Mouse (Mus musculus) myocyte (in vitro differentiated cells): ENCODE measurements around the gene Lmna. TPM values are rescaled to one million over a fixed set of nuclear protein-coding genes. Genes with fewer than 3 reads are reported as not detected.

Source experiments
- H3K27me3 ChIP-seq: one replicate; pipeline ENCODE4 v1.6.1; 2011; ENCODE audit not compliant: control insufficient read depth, insufficient read depth, insufficient read length
- H3K36me3 ChIP-seq: one replicate; pipeline ENCODE4 v1.6.1; 2011; ENCODE audit not compliant: control insufficient read depth, insufficient read depth
- H3K4me2 ChIP-seq: one replicate; pipeline ENCODE4 v1.6.1; 2011; ENCODE audit warnings: low read depth, control low read depth
- H3K4me3 ChIP-seq: one replicate; pipeline ENCODE4 v1.5.1; 2011; ENCODE audit warnings: mild to moderate bottlenecking, control low read depth, moderate library complexity
- H3K79me2 ChIP-seq: one replicate; pipeline ENCODE4 v1.6.1; 2011; ENCODE audit not compliant: control insufficient read depth, insufficient read depth
- H3ac ChIP-seq: one replicate; pipeline ENCODE4 v1.6.1; 2011; ENCODE audit not compliant: control insufficient read depth, insufficient read length
- CEBPB ChIP-seq: IDR thresholded peaks from 2 replicates; pipeline ENCODE4 v1.6.1; 2011; ENCODE audit warnings: mild to moderate bottlenecking, moderate library complexity; ENCODE audit not compliant: poor library complexity, insufficient read depth, severe bottlenecking
- E2F4 ChIP-seq: IDR thresholded peaks from one replicate; pipeline ENCODE4 v1.6.1; 2011; ENCODE audit warnings: mild to moderate bottlenecking, control low read depth, moderate library complexity; ENCODE audit not compliant: insufficient read depth
- MAX ChIP-seq: IDR thresholded peaks from one replicate; pipeline ENCODE4 v1.6.1; 2011; ENCODE audit warnings: low read depth, mild to moderate bottlenecking, control low read depth
- MYOD1 ChIP-seq, 3 experiments: IDR thresholded peaks; one replicate each; pipeline ENCODE4 v1.6.1; 2011; ENCODE audit warnings: control low read depth in 2 of 3, low read depth in 2 of 3, mild to moderate bottlenecking in 2 of 3, moderate library complexity in 1 of 3; ENCODE audit not compliant: insufficient read length in 2 of 3, control insufficient read depth in 1 of 3
- MYOG ChIP-seq, 3 experiments: IDR thresholded peaks; one replicate each; pipeline ENCODE4 v1.6.1; 2011; ENCODE audit warnings: control low read depth in 2 of 3, low read depth in 2 of 3, mild to moderate bottlenecking in 2 of 3; ENCODE audit not compliant: insufficient read length in 2 of 3, control insufficient read depth in 1 of 3, insufficient read depth in 1 of 3
- POLR2A ChIP-seq: IDR thresholded peaks from one replicate; pipeline ENCODE4 v1.6.1; 2011; ENCODE audit warnings: low read depth, mild to moderate bottlenecking, control low read depth, moderate library complexity; ENCODE audit not compliant: insufficient read length
- POLR2AphosphoS2 ChIP-seq: IDR thresholded peaks from one replicate; pipeline ENCODE4 v1.6.1; 2011; ENCODE audit warnings: low read depth, control low read depth; ENCODE audit not compliant: insufficient read length
- REST ChIP-seq: IDR thresholded peaks from one replicate; pipeline ENCODE4 v1.6.1; 2011; ENCODE audit warnings: mild to moderate bottlenecking, control low read depth, moderate library complexity; ENCODE audit not compliant: insufficient read depth, insufficient read length
- SRF ChIP-seq: IDR thresholded peaks from one replicate; pipeline ENCODE4 v1.6.1; 2011; ENCODE audit warnings: low read depth; ENCODE audit not compliant: control insufficient read depth, insufficient read length
- TCF12 ChIP-seq: IDR thresholded peaks from one replicate; pipeline ENCODE4 v1.6.1; 2011; ENCODE audit warnings: mild to moderate bottlenecking, control low read depth; ENCODE audit not compliant: poor library complexity, insufficient read depth, severe bottlenecking
- TCF3 ChIP-seq: IDR thresholded peaks from one replicate; pipeline ENCODE4 v1.6.1; 2011; ENCODE audit warnings: low read depth, control low read depth; ENCODE audit not compliant: insufficient read length
- USF1 ChIP-seq: IDR thresholded peaks from one replicate; pipeline ENCODE4 v1.6.1; 2011; ENCODE audit warnings: low read depth, mild to moderate bottlenecking, control low read depth, moderate library complexity
- polyA plus RNA-seq: library from polyadenylated mRNA; unstranded; fragments of >200 nt; fragmentation: generic; extraction: Trizol; gene quantifications from one replicate; pipeline ENCODE4 v1.2.1, GENCODE M21; 2012; ENCODE audit warnings: missing spikeins

Lmna gene
- polyA plus RNA-seq, 1 experiment: 954 TPM

DNA sequence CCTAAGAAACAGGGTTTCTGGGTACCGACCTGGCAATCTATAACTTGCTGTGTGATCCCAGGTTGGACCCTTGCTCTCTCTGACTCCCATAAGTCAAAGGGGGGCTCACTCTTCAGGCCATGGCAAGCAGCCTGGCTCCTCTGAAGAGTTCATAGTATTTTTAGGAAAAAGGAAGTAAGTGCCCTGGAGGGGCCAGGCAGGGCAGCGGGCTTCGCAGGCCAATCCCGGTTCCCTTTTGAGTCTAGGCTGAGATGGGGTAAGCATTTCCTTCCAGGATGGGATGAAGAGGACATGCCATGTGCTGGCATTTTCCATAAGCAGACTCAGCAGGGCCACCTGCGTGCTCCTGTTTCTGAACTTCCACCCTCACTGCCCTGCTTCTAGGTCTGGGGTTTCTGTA lies 49.7 kb downstream of the Lmna start:
- TF ChIP-seq TCF3 (no peak), SRF (no peak), E2F4 (no peak), TCF12 (no peak), POLR2A (no peak), USF1 (no peak), MYOG (IDR thresholded peaks at IDR 0.05; ENCODE audit: control insufficient read depth in 1 of 3, insufficient read depth in 1 of 3, insufficient read length in 2 of 3, low read depth in 2 of 3) (no peak), CEBPB (no peak), REST (no peak)
- Histone ChIP-seq H3K4me2 (no peak overlapping the region), H3K4me3 (no peak overlapping the region), H3K36me3 (no peaks in the 10 kb centered on the region), H3K79me2 (no peaks in the 10 kb centered on the region), H3ac (no peak overlapping the region), H3K27me3 (no peaks in the 10 kb centered on the region)

DNA sequence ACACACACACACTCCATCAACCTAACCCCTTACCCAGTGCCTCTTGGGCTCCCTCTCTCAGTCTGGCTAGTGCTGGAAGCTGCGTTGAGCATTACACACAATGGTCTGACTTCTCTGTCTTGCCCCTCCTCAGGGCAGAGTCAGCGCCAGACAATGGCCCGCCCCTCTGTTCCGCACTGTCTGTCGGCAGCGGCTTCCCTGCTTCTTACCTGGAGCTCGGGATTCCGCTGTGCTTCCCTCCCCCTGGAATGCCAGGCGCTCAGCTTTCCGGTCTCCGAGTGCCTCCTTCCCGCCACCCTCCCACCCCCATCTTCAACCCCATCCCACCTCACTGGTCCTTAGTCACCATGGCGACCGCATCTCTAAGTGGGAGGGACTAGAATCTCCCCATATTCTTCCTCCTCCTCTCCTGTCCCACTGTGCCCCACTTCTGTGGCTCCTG lies 51.0 kb downstream of the Lmna start:
- H3K27me3 ChIP-seq: no peaks in the 10 kb centered on the region
- no peaks in the 10 kb centered on the region for H3K79me2 ChIP-seq
- H3K4me3 ChIP-seq: no peak overlapping the region

DNA sequence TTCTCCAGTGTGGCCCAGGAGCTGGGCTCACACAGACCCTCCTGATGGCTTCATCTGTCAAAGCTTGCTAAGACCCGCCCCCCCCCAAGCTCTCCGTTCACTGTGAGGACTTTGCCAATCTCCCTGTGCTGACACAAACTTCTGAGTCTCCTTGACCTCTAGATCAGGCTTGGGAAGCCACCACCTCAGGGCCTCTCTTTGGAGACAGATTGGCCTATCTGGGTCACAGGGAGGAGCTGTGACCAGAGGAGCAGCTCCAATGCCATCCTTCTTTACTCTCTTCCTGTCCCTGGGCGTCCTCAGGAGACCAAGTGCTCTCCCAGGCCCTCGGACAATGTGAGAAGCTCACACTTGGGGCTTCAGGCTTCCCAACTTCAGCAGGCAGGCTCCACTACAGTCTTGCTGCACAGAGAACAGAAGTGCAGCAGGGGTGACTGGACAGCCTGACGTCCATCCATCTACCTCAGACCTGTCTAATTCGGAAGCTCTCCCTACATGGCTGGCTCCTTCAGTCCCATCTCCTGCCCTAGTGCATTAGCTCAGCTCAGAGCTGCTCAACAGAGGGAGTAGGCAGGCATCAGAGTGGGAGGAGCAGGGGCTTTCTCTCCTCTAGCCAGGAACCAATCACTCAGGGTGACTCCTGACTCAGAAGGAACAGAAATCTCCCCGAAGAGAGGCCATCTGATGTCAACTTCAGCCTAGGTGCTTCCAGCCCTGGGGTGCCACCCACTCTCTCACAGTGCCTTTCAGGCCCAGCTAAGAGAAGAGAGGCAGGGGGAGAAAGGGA lies 52.8 kb downstream of the Lmna start:
- Histone ChIP-seq H3K4me3 (no peak overlapping the region), H3K27me3 (no peaks in the 10 kb centered on the region), H3K79me2 (no peaks in the 10 kb centered on the region), H3ac (no peak overlapping the region), H3K4me2 (no peak overlapping the region), H3K36me3 (no peaks in the 10 kb centered on the region)
- TF ChIP-seq POLR2A (no peak), REST (no peak), SRF (no peak)

More for the DNA sequence above, 51.0 kb downstream of the Lmna start:
- H3K4me2 ChIP-seq: no peak overlapping the region
- H3ac ChIP-seq: no peak overlapping the region
- no peaks in the 10 kb centered on the region for H3K36me3 ChIP-seq
- TF ChIP-seq MYOG (IDR thresholded peaks at IDR 0.05; ENCODE audit: control insufficient read depth in 1 of 3, insufficient read depth in 1 of 3, insufficient read length in 2 of 3, low read depth in 2 of 3) (no peak), USF1 (no peak), REST (no peak), CEBPB (no peak), MAX (no peak), MYOD1 (IDR thresholded peaks at IDR 0.05; ENCODE audit: control insufficient read depth in 1 of 3, insufficient read length in 2 of 3, low read depth in 2 of 3) (no peak), E2F4 (no peak), SRF (no peak), POLR2AphosphoS2 (no peak), POLR2A (no peak), TCF12 (no peak), TCF3 (no peak)

DNA sequence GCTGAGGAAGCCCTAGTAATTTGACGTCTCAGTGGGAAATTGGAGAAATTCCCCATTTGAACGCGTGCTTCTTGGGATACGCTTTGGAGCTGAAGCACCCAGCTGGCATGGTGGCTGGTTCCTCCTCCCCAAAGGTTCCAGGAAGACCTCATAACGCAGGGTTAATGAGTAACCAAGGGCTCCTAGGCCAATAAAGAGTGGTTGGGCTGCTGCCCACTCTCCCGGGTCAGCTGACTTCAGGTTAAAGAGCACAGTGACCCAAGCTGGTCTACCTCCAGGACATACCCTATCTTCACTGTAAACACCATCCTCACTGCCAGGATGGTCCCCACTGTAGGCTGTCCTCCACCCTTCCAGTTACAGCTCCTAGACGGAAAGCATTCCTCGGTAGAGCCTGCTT lies 53.4 kb downstream of the Lmna start:
- Histone ChIP-seq H3K4me2 (no peak overlapping the region), H3K27me3 (no peaks in the 10 kb centered on the region), H3K36me3 (no peaks in the 10 kb centered on the region), H3K4me3 (no peak overlapping the region), H3K79me2 (no peaks in the 10 kb centered on the region), H3ac (no peak overlapping the region)
- no peak for TF ChIP-seq MYOD1 (IDR thresholded peaks at IDR 0.05; ENCODE audit: control insufficient read depth in 1 of 3, insufficient read length in 2 of 3, low read depth in 2 of 3)
- TF ChIP-seq TCF12: no peak

DNA sequence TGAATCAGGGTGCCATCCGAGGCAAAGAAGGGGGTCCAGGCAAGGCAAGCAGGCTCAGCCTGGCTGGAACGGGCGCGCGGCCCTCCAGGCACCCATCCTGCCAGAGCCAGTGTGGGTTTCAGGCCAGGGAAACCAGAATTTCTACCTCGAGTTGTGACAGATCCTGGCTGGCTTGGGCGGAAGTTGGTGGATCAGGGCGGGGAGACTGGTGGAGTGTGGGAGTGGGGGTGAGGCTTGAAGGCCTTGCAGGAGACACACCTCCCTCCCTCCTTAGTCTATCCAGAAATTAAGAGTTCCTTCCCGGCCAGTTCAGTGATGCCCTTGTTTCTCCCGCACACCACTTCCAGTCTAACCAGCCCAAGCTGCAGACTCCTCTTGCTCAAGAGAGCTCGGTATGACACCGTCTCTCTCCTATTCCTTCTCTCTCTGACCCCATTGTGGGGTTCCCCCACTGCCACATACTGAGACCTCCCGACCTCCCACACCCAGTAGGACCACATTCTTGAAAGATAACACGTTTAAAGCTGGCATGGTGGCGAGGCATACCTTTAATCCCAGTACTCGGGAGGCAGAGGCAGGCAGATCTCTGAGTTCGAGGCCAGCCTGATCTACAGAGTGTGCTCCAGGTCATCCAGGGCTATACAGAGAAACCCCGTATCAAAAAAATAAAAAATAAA lies 54.0 kb downstream of the Lmna start:
- H3ac ChIP-seq: no peak overlapping the region
- H3K27me3 ChIP-seq: no peaks in the 10 kb centered on the region
- no peaks in the 10 kb centered on the region for H3K79me2 ChIP-seq
- TF ChIP-seq TCF12 (no peak), TCF3 (no peak), MAX (no peak), USF1 (no peak), MYOG (IDR thresholded peaks at IDR 0.05; ENCODE audit: control insufficient read depth in 1 of 3, insufficient read depth in 1 of 3, insufficient read length in 2 of 3, low read depth in 2 of 3) (no peak)
- no peaks in the 10 kb centered on the region for H3K36me3 ChIP-seq
- H3K4me2 ChIP-seq: no peak overlapping the region
- H3K4me3 ChIP-seq: no peak overlapping the region
